Mouse (Mus musculus): ENCODE data around the gene Tpr.

Gene Tpr

DNA sequence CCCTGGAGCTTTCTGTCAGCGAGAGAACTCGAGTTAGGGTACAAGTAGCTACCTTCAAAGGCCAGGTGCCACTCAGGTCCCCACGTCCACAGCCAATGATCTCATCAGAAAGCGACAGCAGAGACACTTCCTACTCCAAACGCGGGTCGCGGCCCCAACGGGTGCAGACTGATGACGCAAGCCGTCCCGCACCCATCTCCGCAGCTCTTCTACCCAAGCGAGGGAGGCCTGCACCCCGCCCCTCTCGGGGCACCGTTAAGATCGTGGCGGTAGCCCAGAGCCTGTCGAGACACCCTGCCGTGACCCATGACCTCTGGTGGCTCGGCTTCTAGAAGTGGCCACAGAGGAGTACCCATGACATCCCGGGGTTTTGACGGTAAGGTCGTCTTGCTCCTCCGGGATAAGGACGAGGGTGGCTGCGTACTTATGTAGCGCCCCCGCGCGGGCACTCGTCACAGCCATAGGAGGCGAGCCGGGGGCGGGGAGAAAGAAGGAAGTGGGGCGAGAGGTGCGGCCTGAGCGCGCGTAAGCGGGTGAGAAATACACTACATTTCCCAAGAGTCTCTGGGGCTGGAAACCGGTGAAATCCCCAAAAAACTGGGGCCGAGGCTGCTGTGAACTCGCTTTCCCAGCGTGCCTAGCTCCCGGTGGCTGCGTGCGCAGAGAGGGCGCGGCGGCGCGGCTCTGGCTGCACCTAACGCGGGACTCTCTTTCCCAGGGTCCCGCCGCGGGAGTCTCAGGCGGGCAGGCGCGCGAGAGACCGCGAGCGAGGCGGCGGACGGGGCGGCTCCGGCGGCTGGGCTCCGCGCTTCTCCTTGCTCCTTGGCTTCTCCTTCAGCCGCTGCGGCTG lies at the start of gene Tpr, which contains the start of gene Odr4:
TSS of gene Tpr (plus strand) at position 201 of the 850 bp plus-strand sequence.
TSS of gene Odr4 (minus strand) at position 443 of the 850 bp plus-strand sequence.
- DNase-seq (ENCODE audit: low spot score in 2 of 2), result peak; percentile 97 to 98

DNA sequence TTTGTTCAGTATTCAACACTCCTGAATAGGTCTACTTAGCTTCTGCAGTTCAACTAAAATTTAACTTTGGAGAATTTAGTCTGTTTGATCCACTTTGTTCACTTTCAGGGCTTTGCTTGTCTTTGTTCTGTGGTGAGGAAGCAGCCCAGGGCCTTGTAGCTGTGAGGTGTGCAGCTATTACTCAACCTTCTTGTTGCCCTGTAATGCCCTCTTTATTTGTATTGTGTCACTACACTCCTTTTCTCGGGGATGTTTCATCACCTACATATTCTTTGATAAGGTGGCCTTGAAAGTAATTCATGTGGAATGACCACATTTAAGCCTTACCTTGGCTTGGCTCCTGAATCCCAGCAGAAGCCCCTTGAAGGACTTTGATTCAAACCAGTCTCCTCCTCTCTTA lies 31.8 kb upstream of the Tpr start:
- no peak for DNase-seq (ENCODE audit: low spot score in 2 of 2)

DNA sequence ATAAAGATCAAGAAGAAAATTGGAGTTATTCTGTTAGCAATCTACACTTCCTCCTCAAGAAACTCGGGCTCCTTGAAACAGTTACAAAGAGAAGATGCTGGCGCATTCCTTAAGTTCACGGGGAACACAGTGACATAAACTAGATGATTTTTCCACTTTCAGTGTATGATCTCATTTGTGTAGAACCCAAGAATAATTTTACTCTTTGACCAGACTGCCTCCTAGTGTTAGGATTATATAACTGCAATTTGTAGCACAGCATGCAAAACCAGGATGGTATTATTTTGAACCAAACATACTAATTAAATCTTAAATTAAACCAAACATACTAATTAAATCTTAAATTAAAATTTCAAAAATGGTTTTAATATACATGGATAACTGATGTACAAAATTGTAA lies 19.7 kb upstream of the Tpr start:
- no peak for DNase-seq (ENCODE audit: low spot score in 2 of 2)

DNA sequence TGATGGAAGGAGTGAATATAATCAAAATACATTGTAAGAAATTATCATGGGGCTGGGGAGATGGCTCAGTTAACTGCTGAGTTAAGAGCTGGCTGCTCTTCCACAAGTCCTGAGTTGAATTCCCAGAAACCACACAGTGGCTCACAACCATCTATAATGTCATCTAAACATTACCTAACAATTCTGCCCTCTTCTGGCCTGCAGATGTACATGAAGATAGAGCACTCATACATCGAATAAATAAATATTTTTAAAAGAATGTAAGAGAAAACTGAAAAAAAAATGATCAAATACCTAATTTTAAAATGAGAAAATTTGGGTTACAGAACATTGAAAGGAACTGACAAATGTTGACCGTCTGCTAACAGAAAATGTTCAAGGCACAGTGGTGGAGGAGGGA lies 18.4 kb upstream of the Tpr start:
- no peak for DNase-seq (ENCODE audit: low spot score in 2 of 2)

DNA sequence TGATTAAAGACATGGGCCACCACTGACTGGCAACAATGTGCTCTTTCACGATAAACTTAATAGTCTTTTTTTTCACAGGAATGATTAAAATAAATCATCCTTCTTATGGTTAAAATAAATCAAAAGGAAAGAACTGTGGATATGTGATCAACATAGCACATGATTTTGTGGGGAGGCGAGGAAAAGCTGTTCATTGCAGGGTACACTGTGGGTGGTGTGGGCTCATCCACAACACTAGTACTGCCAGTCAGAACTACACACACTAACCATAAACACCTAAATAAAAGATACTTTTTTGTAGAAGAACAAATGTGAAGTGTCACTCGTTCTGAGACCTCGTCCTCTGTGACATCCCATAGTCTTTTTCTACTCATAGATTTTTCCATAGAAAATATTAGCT lies 8.5 kb upstream of the Tpr start:
- DNase-seq (ENCODE audit: low spot score in 2 of 2), result no peak

DNA sequence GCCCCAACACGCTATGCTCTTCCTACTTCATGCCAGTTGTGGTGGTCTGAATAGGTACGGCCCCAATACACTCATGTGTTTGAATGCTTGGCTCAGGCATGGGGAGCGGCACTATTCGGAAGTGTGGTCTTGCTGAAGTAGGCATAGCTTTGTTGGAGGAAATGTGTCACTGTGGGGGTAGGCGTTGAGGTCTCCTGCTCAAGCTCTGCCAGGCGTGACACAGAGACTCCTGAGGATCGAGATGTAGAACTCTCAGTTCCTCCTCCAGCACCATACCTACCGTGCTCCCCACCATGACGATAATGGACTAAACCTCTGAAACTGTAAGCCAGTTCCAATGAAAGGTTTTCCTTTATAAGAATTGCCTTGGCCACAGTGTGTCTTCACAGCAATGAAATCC lies 5.1 kb upstream of the Tpr start:
- no peak for DNase-seq (ENCODE audit: low spot score in 2 of 2)

DNA sequence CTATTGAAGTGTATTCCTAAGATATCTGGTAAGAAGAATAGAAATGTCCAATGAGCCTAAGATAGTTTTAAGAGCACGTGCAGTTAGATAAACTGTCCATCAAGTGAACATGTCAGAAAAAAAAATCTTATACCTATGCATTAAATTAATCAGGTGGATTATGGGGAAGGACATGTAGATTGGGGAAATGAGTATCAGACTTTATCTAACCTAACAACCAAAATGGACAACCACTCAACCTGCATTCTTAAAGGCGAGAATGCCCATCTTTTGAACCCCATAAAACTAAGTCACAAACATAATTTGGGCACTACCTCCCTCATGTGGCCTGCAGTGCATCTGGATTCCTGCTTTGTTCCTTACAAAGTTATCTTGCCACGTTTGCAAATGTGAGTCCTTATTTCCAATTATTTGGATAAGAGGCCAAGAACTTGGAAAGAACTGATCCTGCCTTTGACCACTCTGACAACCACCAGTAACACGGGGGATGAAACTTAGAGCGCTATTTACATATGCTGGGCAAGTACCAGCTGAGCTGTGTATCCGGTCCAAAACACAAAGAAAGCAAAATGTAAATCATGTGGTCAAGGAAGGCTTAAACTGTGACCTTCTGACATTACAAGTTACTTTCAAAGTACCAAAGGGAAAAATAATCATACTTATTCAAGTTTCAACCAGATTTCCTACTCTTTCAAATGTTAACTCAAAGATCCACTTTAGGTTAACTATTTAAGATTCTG lies 3.1 kb upstream of the Tpr start:
- no peak for DNase-seq (ENCODE audit: low spot score in 2 of 2)

DNA sequence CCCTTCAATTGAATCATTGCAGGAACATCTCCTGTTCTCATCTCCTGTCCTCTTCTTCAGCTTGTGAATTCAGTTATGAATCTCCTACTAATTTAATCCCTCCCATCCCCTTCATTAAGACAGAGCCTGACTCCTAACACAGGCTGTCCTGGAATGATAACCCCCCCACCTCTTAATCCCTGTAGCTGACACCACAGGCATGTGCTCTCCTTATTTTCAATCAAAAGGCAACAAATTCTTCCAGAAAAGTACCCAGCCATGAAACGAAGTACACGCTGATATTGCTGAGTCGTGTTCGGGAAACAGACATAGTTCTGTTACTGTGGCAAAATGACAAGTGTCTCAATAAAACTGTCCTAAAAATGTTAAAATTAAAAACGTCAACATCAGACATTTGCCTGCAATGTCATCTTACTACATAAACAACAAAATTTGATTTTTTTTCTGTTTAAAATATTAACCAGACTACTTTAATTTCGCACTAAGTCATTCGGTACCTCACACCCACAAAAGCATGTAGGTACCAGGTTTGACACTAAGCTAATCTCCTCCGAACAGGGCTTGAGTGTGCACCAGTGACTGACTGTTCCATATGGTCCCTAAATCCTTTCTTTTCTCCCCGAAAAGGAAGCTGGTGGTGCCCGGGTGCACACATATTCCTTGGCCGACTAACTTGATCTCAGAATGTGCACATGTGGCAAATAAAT lies 554 bp upstream of the Tpr start:
- DNase-seq (ENCODE audit: low spot score in 2 of 2), result no peak

DNA sequence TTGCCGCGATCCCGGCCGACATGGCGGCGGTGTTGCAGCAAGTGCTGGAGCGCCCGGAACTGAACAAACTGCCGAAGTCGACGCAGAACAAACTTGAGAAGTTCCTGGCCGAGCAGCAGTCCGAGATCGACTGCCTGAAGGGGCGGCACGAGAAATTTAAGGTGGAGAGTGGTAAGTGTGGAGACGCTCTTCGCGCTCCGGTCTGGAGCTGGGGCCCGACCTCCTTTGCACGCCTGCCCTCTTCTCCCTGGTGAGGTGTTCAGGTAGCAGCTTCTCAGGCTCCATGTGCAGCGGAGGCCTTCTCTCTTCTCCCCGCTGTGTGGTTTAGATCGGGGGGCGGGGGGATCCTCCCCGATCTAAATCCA lies 832 bp downstream of the Tpr start:
- no peak for DNase-seq (ENCODE audit: low spot score in 2 of 2)

DNA sequence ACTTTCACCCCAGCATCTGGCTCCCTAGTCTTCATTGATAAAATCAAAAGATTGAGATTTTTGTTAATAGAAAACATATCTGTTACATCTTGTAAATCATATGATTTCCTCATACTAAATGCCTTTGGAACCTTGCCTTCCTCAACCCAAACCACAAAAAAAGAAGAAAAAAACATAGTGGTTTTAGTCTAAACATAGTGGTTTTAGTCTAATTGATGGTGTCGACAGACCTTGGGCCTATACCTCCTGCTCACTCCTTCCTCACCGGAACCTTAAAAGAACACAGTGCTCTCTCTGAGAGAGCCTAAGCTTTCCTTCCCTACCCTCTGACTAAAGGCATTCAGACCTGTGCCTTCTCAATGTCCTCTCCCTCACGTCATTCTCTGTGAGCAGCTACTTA lies 3.4 kb downstream of the Tpr start:
- no peak for DNase-seq (ENCODE audit: low spot score in 2 of 2)

DNA sequence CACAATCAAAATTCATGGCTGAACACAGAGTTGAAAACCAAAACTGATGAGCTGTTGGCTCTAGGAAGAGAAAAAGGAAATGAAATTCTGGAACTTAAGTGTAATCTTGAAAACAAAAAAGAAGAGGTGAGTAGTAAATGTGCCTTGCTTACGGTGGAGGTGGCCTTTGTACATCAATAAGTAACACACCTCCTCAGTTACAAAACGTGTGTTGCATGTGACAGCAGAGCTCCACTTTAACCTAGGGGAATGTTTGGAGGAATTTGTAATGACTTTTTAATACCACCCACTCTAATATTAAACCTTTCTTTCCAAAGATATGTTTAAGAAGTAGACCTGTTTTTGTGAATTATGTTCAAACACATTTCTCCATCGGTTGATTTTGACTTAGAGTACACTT lies 11.3 kb downstream of the Tpr start:
- DNase-seq (ENCODE audit: low spot score in 2 of 2), result no peak

DNA sequence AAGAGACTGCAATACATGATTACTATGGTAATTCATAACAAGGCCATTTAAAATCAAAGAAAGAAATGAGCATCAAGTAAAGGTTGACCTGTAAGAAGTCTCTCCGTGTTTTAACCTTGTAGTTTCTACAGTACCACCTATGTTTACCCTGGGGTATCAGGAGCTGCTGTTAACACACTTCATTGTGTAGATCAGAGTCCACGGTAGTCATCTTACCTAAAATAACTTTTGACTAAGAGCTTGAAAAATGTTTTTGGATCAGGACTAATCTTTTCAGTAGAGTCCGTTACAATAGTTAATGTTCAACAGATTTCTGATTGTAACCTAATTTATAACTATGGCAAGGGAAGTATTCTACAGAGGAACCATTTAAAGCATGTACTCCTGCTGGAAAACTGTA lies 11.9 kb downstream of the Tpr start:
- DNase-seq (ENCODE audit: low spot score in 2 of 2), result no peak

DNA sequence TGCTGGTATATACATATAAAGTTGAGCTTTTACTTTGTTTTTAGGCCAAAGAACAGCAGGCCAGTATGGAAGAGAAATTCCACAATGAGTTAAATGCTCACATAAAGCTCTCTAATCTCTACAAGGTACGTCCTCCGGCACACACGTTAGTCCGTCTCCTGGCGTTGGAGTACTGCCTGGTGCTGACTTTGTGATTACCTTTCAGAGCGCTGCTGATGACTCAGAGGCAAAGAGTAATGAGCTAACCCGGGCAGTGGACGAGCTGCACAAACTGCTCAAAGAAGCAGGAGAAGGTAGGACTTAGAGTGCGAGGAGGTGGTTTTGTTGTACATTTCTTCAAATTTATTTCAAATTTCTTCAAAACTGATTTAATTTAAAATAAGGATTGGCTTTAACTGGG lies 14.6 kb downstream of the Tpr start:
- no peak for DNase-seq (ENCODE audit: low spot score in 2 of 2)

DNA sequence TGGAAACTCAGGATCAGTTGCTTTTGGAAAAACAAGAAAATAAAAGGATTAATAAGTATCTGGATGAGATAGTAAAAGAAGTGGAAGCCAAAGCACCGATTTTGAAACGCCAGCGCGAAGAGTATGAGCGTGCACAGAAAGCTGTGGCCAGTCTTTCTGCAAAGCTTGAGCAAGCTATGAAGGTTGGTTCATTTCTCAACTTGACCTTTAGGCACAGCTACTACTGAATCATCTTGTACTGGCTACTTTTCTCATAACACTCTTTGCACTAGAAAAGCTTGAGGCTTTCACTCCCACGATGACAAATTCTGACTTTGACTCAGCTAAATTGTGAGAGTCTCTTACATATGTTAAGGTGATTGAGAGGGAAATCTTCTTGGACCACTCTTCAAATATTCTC lies 17.4 kb downstream of the Tpr start:
- no peak for DNase-seq (ENCODE audit: low spot score in 2 of 2)

DNA sequence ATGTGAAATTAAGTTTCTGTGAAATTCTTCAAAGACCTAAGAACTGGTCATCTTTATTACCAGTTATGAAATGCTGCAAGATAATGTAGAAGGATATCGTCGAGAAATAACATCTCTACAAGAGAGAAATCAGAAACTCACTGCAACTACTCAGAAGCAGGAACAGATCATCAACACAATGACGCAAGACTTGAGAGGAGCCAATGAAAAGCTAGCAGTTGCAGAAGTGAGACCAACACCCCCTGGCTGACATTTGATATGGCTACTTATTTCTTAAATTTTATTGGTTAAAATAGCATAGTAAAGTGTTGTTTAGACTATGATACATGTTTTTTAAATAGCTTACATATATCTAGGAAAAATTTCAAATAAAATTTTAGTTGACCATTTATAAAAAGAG lies 23.4 kb downstream of the Tpr start:
- no peak for DNase-seq (ENCODE audit: low spot score in 2 of 2)

DNA sequence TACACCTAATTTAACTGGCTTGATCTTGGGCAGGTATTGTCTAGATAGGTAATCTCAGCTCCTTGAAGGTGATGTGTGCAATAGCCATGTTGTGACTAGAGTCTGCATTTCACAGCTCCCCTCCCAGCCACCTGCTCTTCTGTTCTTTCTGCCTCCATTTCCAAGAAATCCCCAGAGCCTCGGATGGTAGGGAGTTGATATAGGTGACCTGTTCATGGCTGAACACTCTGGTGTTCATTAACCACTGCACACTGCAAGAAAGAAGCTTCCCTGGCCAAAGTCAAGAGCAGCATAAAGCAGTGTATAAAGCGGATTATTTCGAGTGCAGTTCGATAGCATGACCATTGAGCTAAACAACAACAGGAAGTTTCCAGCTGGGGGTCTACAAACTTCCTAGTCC lies 25.8 kb downstream of the Tpr start:
- no peak for DNase-seq (ENCODE audit: low spot score in 2 of 2)

DNA sequence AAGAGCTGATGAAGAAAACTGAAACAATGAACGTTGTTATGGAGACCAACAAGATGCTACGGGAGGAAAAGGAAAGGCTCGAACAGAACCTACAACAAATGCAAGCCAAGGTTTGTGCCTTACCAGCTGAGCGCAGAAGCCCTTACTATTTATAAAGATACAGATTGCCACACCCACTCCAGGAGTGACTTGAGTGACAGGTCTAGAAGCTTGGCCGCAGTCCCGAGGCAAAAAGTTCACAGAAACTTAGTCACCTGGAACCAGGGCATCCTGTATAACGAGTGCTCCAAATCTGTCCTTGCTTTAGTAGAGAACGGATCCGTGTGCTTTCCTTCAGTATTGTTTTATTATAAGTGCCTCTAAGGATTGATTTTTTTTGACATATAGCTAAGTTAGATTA lies 33.0 kb downstream of the Tpr start:
- DNase-seq (ENCODE audit: low spot score in 2 of 2), result no peak

DNA sequence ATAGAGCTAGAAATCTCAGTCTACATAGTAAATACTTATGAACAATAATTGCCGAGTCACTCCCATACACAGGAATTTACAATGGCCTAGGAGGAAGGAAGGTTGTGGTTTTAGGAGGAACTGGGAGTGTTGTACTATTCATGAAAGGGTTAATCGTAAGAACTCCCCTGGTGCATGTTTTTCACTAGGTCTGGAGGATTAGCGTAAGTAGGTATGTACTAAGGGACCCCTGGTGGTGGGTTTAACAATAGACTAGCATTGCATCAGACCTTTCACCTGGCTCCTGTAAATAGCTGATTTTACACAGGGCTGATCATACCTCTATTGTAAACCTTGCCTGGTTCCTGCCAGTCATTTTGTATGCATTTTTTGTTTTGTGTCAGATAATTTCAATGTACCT lies 33.6 kb downstream of the Tpr start:
- no peak for DNase-seq (ENCODE audit: low spot score in 2 of 2)

DNA sequence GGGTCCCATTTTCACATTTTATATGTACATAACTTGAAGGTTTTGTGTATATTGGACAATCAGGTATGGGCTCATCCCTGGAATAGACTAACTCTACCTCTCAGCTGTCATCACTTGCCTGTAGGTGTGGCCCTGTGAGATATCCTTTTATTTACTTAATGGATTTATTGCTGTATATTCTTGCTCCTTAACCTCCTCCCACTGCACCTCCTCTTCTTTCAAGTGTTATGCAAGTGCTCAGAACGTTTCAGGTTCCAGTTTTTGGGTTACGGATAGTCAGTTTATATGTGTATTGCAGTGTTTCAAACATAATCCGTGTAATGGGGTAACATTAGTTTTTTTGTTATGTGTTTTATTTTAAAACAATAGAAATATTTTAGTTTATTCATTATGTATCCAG lies 46.0 kb downstream of the Tpr start:
- no peak for DNase-seq (ENCODE audit: low spot score in 2 of 2)

DNA sequence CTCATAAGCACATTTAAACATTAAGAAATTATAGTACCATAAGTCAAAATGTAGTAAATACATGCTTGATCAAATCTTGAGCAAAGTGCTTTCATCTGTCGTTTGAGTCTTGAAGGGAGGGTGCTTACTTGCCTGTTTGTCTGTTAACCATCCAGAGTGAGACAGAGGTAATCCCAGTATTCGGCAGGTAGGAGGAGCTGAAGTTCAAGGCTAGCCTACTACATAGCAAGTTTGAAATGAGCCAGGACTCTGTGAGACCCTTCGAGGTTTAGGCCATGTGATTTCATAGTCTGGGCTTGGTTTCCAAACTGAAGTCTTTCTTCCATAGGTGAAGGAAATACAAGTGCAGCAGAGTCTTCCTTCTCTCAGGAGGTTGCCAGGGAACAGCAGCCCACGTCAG lies 49.1 kb downstream of the Tpr start:
- DNase-seq (ENCODE audit: low spot score in 2 of 2), result no peak

DNA sequence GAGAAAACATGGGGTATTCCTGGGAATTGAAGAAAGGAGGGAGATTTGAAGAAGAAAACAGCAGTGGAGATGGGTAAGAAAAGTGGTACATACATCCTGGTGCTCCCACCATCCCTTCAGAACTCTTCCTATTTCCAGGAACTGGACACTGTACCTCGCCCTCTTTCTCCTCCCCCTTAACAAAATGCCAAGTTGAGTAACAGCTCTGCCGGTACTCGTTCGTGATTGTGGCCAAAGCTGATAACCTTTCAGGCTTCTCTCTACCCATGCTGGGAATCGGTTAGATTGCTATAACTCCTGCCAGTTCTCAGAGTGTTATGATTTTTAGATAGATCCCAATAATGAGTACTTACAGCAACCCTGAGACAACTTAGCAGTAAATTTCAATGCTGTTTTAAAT lies 66.3 kb downstream of the Tpr start:
- DNase-seq (ENCODE audit: low spot score in 2 of 2), result no peak

DNA sequence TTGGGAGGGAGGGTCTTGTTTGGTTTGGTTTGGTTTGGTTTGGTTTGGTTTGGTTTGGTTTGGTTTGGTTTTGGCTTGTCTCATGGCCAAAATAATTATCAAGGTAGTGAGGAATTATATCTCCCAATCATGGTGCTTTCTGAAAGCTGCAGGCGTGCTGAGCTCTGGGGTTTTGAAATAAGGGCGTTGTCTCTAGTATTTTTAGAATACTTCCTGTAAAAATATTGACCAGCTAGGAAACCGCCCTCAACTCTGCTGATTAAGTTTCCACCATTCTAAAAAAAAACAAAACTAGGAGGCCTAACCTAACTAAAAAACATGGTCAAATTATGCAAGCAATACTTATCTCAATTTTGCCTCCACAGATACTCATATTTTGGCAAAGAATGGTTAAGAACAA lies 67.0 kb downstream of the Tpr start:
- DNase-seq (ENCODE audit: low spot score in 2 of 2), result no peak

DNA sequence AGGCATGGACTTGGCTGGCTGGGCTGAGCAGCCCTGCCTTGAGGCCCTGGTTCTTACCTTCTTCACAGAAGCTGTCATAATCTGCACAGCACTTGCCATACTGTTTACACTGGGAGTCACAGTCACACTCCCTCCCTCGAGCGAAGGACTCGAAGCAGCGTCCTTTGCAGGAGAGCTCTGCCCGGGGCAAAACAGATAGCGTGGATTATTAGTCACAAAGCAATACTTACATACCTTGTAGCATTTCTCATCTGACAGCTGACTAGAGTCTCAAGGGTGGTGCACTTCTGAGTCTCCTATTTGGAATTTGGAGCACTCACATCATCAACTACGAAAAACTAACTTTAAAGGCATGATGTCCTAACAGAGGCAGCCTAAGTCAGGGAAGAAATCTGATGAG lies 68.0 kb downstream of the Tpr start:
- no peak for DNase-seq (ENCODE audit: low spot score in 2 of 2)
